Comparison of ENCODE assay signal across 14 mouse cellular contexts in genomic region chr6:129680379-129680778, GRCm38 (mm10). TPM values are rescaled to one million over a fixed set of nuclear protein-coding genes. Genes with fewer than 3 reads are reported as not detected.
DNase-seq lines count a peak whose midpoint lies in the region; ATAC-seq and TF ChIP-seq lines count a peak whose summit lies in the region.
"Had no signal": no experiment of that assay in that cellular context is flagged by ENCODE, and none has a peak within 500 bp of the region (broad histone marks: within the 10 kb centered on the region; RNA-seq: fewer than 3 reads in every experiment).

No protein-coding gene starts in this region.

- H3K36me3 ChIP-seq in liver, adult 2 months (ENCODE audit: control insufficient read depth, insufficient read depth, low read length) = no peaks in the 10 kb centered on the region
- no peaks in the 10 kb centered on the region for H3K36me3 ChIP-seq in forebrain, postnatal 0 days (ENCODE audit: insufficient read depth)
- H3K36me3 ChIP-seq: hindbrain, embryonic 10.5 days; lung, embryonic 15.5 days had no signal

- WGBS in liver, adult 2 months = 68% methylated on average over 1 of the region's 1 CpGs
- WGBS in forebrain, postnatal 0 days = 78% methylated on average over 1 of the region's 1 CpGs

- peak; percentile 8 for DNase-seq in liver, adult 2 months (ENCODE audit: extremely low read depth, low read depth, low spot score)
- DNase-seq in liver = no peak
- DNase-seq in CD8-positive naive resting alpha-beta T cell, adult 2 months (ENCODE audit: low read depth in 2 of 2, low spot score in 2 of 2) = peak; percentile 42 to 55
- peak; percentile 70 for DNase-seq in naive thymus-derived CD4-positive, alpha-beta T cell, adult 2 months (ENCODE audit: low read depth)
- DNase-seq in gastrocnemius, postnatal 10 days = no peak
- no peak for DNase-seq in ovary, postnatal 10 days (ENCODE audit: low spot score)
- no peak for DNase-seq in forebrain, postnatal 0 days
- DNase-seq: cerebellum, adult 9-10 months; right cerebral cortex, postnatal 14 days had no signal

- TF ChIP-seq POLR2A in liver, adult 2 months (IDR thresholded peaks at IDR 0.05; ENCODE audit: extremely low read depth, insufficient read depth, low read length) = no peak

- no peaks in the 10 kb centered on the region for H3K9me3 ChIP-seq in forebrain, postnatal 0 days (ENCODE audit: low read length)
- H3K9me3 ChIP-seq: hindbrain, embryonic 10.5 days; lung, embryonic 15.5 days had no signal

- H3K4me2 ChIP-seq in forebrain, postnatal 0 days (ENCODE audit: low read depth) = no peak overlapping the region
- H3K4me2 ChIP-seq: lung, embryonic 15.5 days had no signal

- no peaks in the 10 kb centered on the region for H3K79me2 ChIP-seq in liver, adult 2 months (ENCODE audit: control insufficient read depth, insufficient read depth, low read length)

- TF ChIP-seq CTCF in liver, adult 2 months (IDR thresholded peaks at IDR 0.05; ENCODE audit: low read depth, low read length) = no peak
- no peak for TF ChIP-seq CTCF in forebrain, postnatal 0 days (IDR thresholded peaks at IDR 0.05; ENCODE audit: low read depth)

- peak; percentile 40 for ATAC-seq in activated CD4-positive, CD25-positive, alpha-beta regulatory T cell, adult 4 months
- no peak for ATAC-seq in forebrain, postnatal 0 days

- H3K27me3 ChIP-seq in liver, adult 2 months (ENCODE audit: control insufficient read depth, insufficient read depth, low read length) = no peaks in the 10 kb centered on the region
- no peaks in the 10 kb centered on the region for H3K27me3 ChIP-seq in forebrain, postnatal 0 days (ENCODE audit: insufficient read depth, low read length)
- H3K27me3 ChIP-seq: lung, embryonic 15.5 days had no signal

- no peaks in the 10 kb centered on the region for H3K4me1 ChIP-seq in liver, adult 2 months (ENCODE audit: control insufficient read depth, insufficient read depth, low read length)
- no peaks in the 10 kb centered on the region for H3K4me1 ChIP-seq in forebrain, postnatal 0 days (ENCODE audit: insufficient read depth)
- H3K4me1 ChIP-seq: hindbrain, embryonic 10.5 days; lung, embryonic 15.5 days had no signal

- H3K9ac ChIP-seq in liver, adult 2 months (ENCODE audit: low read depth, low read length) = no peak overlapping the region
- no peak overlapping the region for H3K9ac ChIP-seq in forebrain, postnatal 0 days
- H3K9ac ChIP-seq: lung, embryonic 15.5 days had no signal

- no peak overlapping the region for H3K4me3 ChIP-seq in liver, adult 2 months (ENCODE audit: insufficient read depth, low read depth, low read length)
- H3K4me3 ChIP-seq in forebrain, postnatal 0 days (ENCODE audit: low read depth, low read length) = no peak overlapping the region
- H3K4me3 ChIP-seq: hindbrain, embryonic 10.5 days; lung, embryonic 15.5 days; myocyte had no signal

- no peak overlapping the region for H3K27ac ChIP-seq in liver, adult 2 months (replicated peaks; ENCODE audit: insufficient read depth, low read depth, low read length)
- no peak overlapping the region for H3K27ac ChIP-seq in forebrain, postnatal 0 days (ENCODE audit: low read depth, low read length)
- H3K27ac ChIP-seq: hindbrain, embryonic 10.5 days; lung, embryonic 15.5 days had no signal

RNA-seq across cellular contexts. Expression of gene Klrc1, which starts 1.6 kb away (rescaled TPM):
- total RNA-seq in liver, adult 2 months (2014; rRNA removed) = 1.7 and 2.2 TPM in 2 replicates
- 0.07 and 0.20 TPM in 2 replicates for polyA plus RNA-seq in liver, adult 2 months (2012; rRNA removed)
- under 1 TPM in 1 of 2 experiments, not detected in 1; 0.82 TPM for polyA plus RNA-seq in activated CD4-positive, CD25-positive, alpha-beta regulatory T cell, adult 4 months (2017; shearing (Covaris generic))
- total RNA-seq in gastrocnemius, postnatal 10 days (2021) = not detected
- not detected in 2 replicates for total RNA-seq in forebrain, postnatal 0 days (2014; rRNA removed)
- 0.14 TPM in 1 of 2 replicates, not detected in the other for polyA plus RNA-seq in forebrain, postnatal 0 days (2015; fragmentation: Nextera tagmentation; extraction: Ambion mirVana)
- total RNA-seq: gastrocnemius, postnatal 4 days had no signal
- polyA plus RNA-seq: hindbrain, embryonic 10.5 days; myocyte had no signal

RNA-seq across cellular contexts. Expression of gene Klrc2, which starts 19.9 kb away (rescaled TPM):
- total RNA-seq in liver, adult 2 months (2014; rRNA removed) = 0.65 and 0.81 TPM in 2 replicates
- not detected in 2 replicates for polyA plus RNA-seq in liver, adult 2 months (2012; rRNA removed)
- polyA plus RNA-seq in activated CD4-positive, CD25-positive, alpha-beta regulatory T cell, adult 4 months (2017; shearing (Covaris generic)) = under 1 TPM in 1 of 2 experiments, not detected in 1; 0.20 TPM
- not detected for total RNA-seq in gastrocnemius, postnatal 10 days (2021)
- not detected in 2 replicates for total RNA-seq in forebrain, postnatal 0 days (2014; rRNA removed)
- polyA plus RNA-seq in forebrain, postnatal 0 days (2015; fragmentation: Nextera tagmentation; extraction: Ambion mirVana) = not detected in 2 replicates
- total RNA-seq: gastrocnemius, postnatal 4 days had no signal
- polyA plus RNA-seq: hindbrain, embryonic 10.5 days; myocyte had no signal

RNA-seq across cellular contexts. Expression of gene Klri1, which starts 36.6 kb away (rescaled TPM):
- total RNA-seq in liver, adult 2 months (2014; rRNA removed) = 0.28 TPM in 1 of 2 replicates, not detected in the other
- not detected in 2 replicates for polyA plus RNA-seq in liver, adult 2 months (2012; rRNA removed)
- polyA plus RNA-seq in activated CD4-positive, CD25-positive, alpha-beta regulatory T cell, adult 4 months (2017; shearing (Covaris generic)) = not detected
- total RNA-seq in gastrocnemius, postnatal 10 days (2021) = not detected
- not detected in 2 replicates for total RNA-seq in forebrain, postnatal 0 days (2014; rRNA removed)
- not detected in 2 replicates for polyA plus RNA-seq in forebrain, postnatal 0 days (2015; fragmentation: Nextera tagmentation; extraction: Ambion mirVana)
- total RNA-seq: gastrocnemius, postnatal 4 days had no signal
- polyA plus RNA-seq: hindbrain, embryonic 10.5 days; lung, embryonic 15.5 days; myocyte had no signal

RNA-seq across cellular contexts. Expression of gene Klrc3, which starts 37.2 kb away (rescaled TPM):
- total RNA-seq in liver, adult 2 months (2014; rRNA removed) = not detected in 2 replicates
- polyA plus RNA-seq in liver, adult 2 months (2012; rRNA removed) = not detected in 2 replicates
- not detected for polyA plus RNA-seq in activated CD4-positive, CD25-positive, alpha-beta regulatory T cell, adult 4 months (2017; shearing (Covaris generic))
- total RNA-seq in gastrocnemius, postnatal 10 days (2021) = not detected
- not detected in 2 replicates for total RNA-seq in forebrain, postnatal 0 days (2014; rRNA removed)
- not detected in 2 replicates for polyA plus RNA-seq in forebrain, postnatal 0 days (2015; fragmentation: Nextera tagmentation; extraction: Ambion mirVana)
- total RNA-seq: gastrocnemius, postnatal 4 days had no signal
- polyA plus RNA-seq: hindbrain, embryonic 10.5 days; lung, embryonic 15.5 days; myocyte had no signal

RNA-seq across cellular contexts. Expression of gene Klrk1, which starts 56.7 kb away (rescaled TPM):
- 3.0 and 3.3 TPM in 2 replicates for total RNA-seq in liver, adult 2 months (2014; rRNA removed)
- polyA plus RNA-seq in liver, adult 2 months (2012; rRNA removed) = 0.19 and 0.23 TPM in 2 replicates
- 1 to 10 TPM in 1 of 2 experiments, under 1 TPM in 1; 0.41 to 1.2 TPM for polyA plus RNA-seq in activated CD4-positive, CD25-positive, alpha-beta regulatory T cell, adult 4 months (2017; shearing (Covaris generic))
- total RNA-seq in gastrocnemius, postnatal 10 days (2021) = not detected
- not detected in 2 replicates for total RNA-seq in forebrain, postnatal 0 days (2014; rRNA removed)
- not detected in 2 replicates for polyA plus RNA-seq in forebrain, postnatal 0 days (2015; fragmentation: Nextera tagmentation; extraction: Ambion mirVana)
- total RNA-seq: gastrocnemius, postnatal 4 days had no signal
- polyA plus RNA-seq: myocyte had no signal

Comparison
In these comparisons a context has a peak if more than half of its experiments do, and no peak if none do; other contexts are left out.
1. DNase-seq: peak in liver, adult 2 months (single experiment), CD8-positive naive resting alpha-beta T cell, adult 2 months (2 of 2) and naive thymus-derived CD4-positive, alpha-beta T cell, adult 2 months (single experiment); none in liver (single experiment), gastrocnemius, postnatal 10 days (single experiment), ovary, postnatal 10 days (single experiment) and forebrain, postnatal 0 days (single experiment).